Mouse (Mus musculus) MEL (cell line): ENCODE measurements around the gene Ryr1. TPM values are rescaled to one million over a fixed set of nuclear protein-coding genes. Genes with fewer than 3 reads are reported as not detected.

Source experiments
- DNase-seq: peaks from one replicate; pipeline ENCODE4 v3.0.0; 2011; ENCODE audit warnings: low read depth, low spot score
- H3K27ac ChIP-seq: 2 replicates; pipeline ENCODE4 v1.5.1; 2012; ENCODE audit warnings: low read depth, mild to moderate bottlenecking, control low read depth, low read length, moderate library complexity; ENCODE audit not compliant: control insufficient read depth
- H3K27me3 ChIP-seq, 2 experiments: fragments of 150-350 bp in 1 of 2; sonication (generic) in 1 of 2; 2 replicates each; pipeline ENCODE4 v1.6.1; 2012; ENCODE audit warnings: low read length in 2 of 2, mild to moderate bottlenecking in 2 of 2, improper control_type of control experiment in 1 of 2, moderate library complexity in 1 of 2; ENCODE audit not compliant: insufficient read depth in 2 of 2, control insufficient read depth in 1 of 2
- H3K36me3 ChIP-seq, 2 experiments: 2 replicates each; pipeline ENCODE4 v1.6.1; 2012 to 2014; ENCODE audit warnings: low read length in 2 of 2, improper control_type of control experiment in 1 of 2, inconsistent platforms in 1 of 2, mild to moderate bottlenecking in 1 of 2; ENCODE audit not compliant: insufficient read depth in 2 of 2, control insufficient read depth in 1 of 2
- H3K4me1 ChIP-seq, 2 experiments: fragments of 150-350 bp in 1 of 2; sonication (generic) in 1 of 2; 2 replicates each; pipeline ENCODE4 v1.6.1; 2012; ENCODE audit warnings: low read length in 2 of 2, improper control_type of control experiment in 1 of 2, mild to moderate bottlenecking in 1 of 2; ENCODE audit not compliant: insufficient read depth in 2 of 2, control insufficient read depth in 1 of 2
- H3K4me3 ChIP-seq, 2 experiments: fragments of 150-350 bp in 1 of 2; sonication (generic) in 1 of 2; 2 replicates each; pipeline ENCODE4 v1.5.1; 2012; ENCODE audit warnings: low read depth in 2 of 2, low read length in 2 of 2, mild to moderate bottlenecking in 2 of 2, moderate library complexity in 2 of 2, control low read depth in 1 of 2, improper control_type of control experiment in 1 of 2; ENCODE audit not compliant: control insufficient read depth in 1 of 2, insufficient read depth in 1 of 2
- H3K79me2 ChIP-seq: 2 replicates; pipeline ENCODE4 v1.6.1; 2012; ENCODE audit warnings: mild to moderate bottlenecking, low read length, moderate library complexity; ENCODE audit not compliant: control insufficient read depth, poor library complexity, insufficient read depth
- H3K9ac ChIP-seq: 2 replicates; pipeline ENCODE4 v1.6.1; 2012; ENCODE audit warnings: low read depth, mild to moderate bottlenecking, control low read depth, low read length, moderate library complexity; ENCODE audit not compliant: control insufficient read depth, poor library complexity, severe bottlenecking
- H3K9me3 ChIP-seq: fragments of 150-350 bp; sonication (generic); replicated peaks from 2 replicates; pipeline ENCODE4 v1.6.1; 2012; ENCODE audit warnings: mild to moderate bottlenecking, low read length, improper control_type of control experiment, moderate library complexity; ENCODE audit not compliant: insufficient read depth
- BHLHE40 ChIP-seq: IDR thresholded peaks from 2 replicates; pipeline ENCODE4 v1.6.1; 2012; ENCODE audit warnings: low read depth, mild to moderate bottlenecking, inconsistent platforms, low read length, improper control_type of control experiment, borderline replicate concordance
- CHD1 ChIP-seq: IDR thresholded peaks from 2 replicates; pipeline ENCODE4 v1.6.1; 2012; ENCODE audit warnings: low read depth, mild to moderate bottlenecking, inconsistent platforms, low read length, improper control_type of control experiment
- CTCF ChIP-seq, 3 experiments: IDR thresholded peaks in 2 of 3; conservative IDR thresholded peaks in 1 of 3; 2 replicates each; pipeline ENCODE4 v1.5.1; 2011 to 2012; ENCODE audit warnings: low read length in 3 of 3, low read depth in 2 of 3, mild to moderate bottlenecking in 2 of 3, improper control_type of control experiment in 1 of 3, inconsistent platforms in 1 of 3, mixed read lengths in 1 of 3, moderate library complexity in 1 of 3; ENCODE audit not compliant: control insufficient read depth in 1 of 3, insufficient read depth in 1 of 3, poor library complexity in 1 of 3, severe bottlenecking in 1 of 3
- MAZ ChIP-seq: IDR thresholded peaks from 2 replicates; pipeline ENCODE4 v1.6.1; 2012; ENCODE audit warnings: low read depth, mild to moderate bottlenecking, inconsistent platforms, low read length, improper control_type of control experiment
- MEF2A ChIP-seq: IDR thresholded peaks from 2 replicates; pipeline ENCODE4 v1.6.1; 2014; ENCODE audit warnings: low read depth, mild to moderate bottlenecking, inconsistent platforms, low read length, improper control_type of control experiment; ENCODE audit not compliant: poor library complexity, insufficient replicate concordance, severe bottlenecking; ENCODE audit errors: extremely low read depth
- MYC ChIP-seq: IDR thresholded peaks from 2 replicates; pipeline ENCODE4 v1.6.1; 2011; ENCODE audit warnings: low read depth, mild to moderate bottlenecking, low read length, improper control_type of control experiment, moderate library complexity
- NRF1 ChIP-seq: IDR thresholded peaks from 2 replicates; pipeline ENCODE4 v1.6.1; 2014; ENCODE audit warnings: low read depth, mild to moderate bottlenecking, inconsistent platforms, low read length, improper control_type of control experiment, moderate library complexity; ENCODE audit not compliant: poor library complexity, insufficient read depth, severe bottlenecking
- POLR2AphosphoS2 ChIP-seq: IDR thresholded peaks from 2 replicates; pipeline ENCODE4 v1.6.1; 2011; ENCODE audit warnings: low read length, improper control_type of control experiment
- RAD21 ChIP-seq: IDR thresholded peaks from 2 replicates; pipeline ENCODE4 v1.6.1; 2011; ENCODE audit warnings: mild to moderate bottlenecking, low read depth, low read length, improper control_type of control experiment
- SMC3 ChIP-seq: IDR thresholded peaks from 2 replicates; pipeline ENCODE4 v1.6.1; 2011; ENCODE audit warnings: low read depth, low read length, improper control_type of control experiment
- TAL1 ChIP-seq: IDR thresholded peaks from 2 replicates; pipeline ENCODE4 v1.6.1; 2012; ENCODE audit warnings: mild to moderate bottlenecking, inconsistent platforms, low read length, moderate library complexity, mixed read lengths
- TBP ChIP-seq: IDR thresholded peaks from 2 replicates; pipeline ENCODE4 v1.8.0; 2011; ENCODE audit warnings: low read depth, low read length, improper control_type of control experiment
- TCF12 ChIP-seq: IDR thresholded peaks from 2 replicates; pipeline ENCODE4 v1.6.1; 2014; ENCODE audit warnings: low read depth, mild to moderate bottlenecking, inconsistent platforms, low read length, improper control_type of control experiment, moderate library complexity
- USF1 ChIP-seq: IDR thresholded peaks from 2 replicates; pipeline ENCODE4 v1.6.1; 2014; ENCODE audit warnings: low read depth, mild to moderate bottlenecking, inconsistent platforms, low read length, improper control_type of control experiment, moderate library complexity
- ZMIZ1 ChIP-seq: IDR thresholded peaks from 2 replicates; pipeline ENCODE4 v1.6.1; 2012; ENCODE audit warnings: low read depth, mild to moderate bottlenecking, inconsistent platforms, low read length, improper control_type of control experiment, moderate library complexity
- polyA plus RNA-seq, 2 experiments: library from polyadenylated mRNA; stranded (reverse) in 1 of 2; unstranded in 1 of 2; fragments of >175 nt in 1 of 2; fragments of >200 nt in 1 of 2; gene quantifications; 2 replicates each; pipeline versions ENCODE4 v1.2.1 to v1.2.4; 2012; ENCODE audit warnings: low replicate concordance in 2 of 2, low read depth in 1 of 2; ENCODE audit not compliant: insufficient read length in 2 of 2, insufficient read depth in 1 of 2, missing spikeins in 1 of 2
- total RNA-seq: library from RNA; depleted of rRNA; stranded (reverse); fragments of 300-350 nt; gene quantifications from 2 replicates; pipeline ENCODE4 v1.2.3, GENCODE M21; 2012

Ryr1 gene
- total and polyA plus RNA-seq, 3 experiments: 0.27 to 0.54 TPM; not detected in 1

GRCm38 (mm10) chr7:29048615-29049014 lies 76.4 kb downstream of the Ryr1 start:
- Histone ChIP-seq H3K79me2 (no peaks in the 10 kb centered on the region), H3K4me1 (no peaks in the 10 kb centered on the region), H3K27me3 (no peaks in the 10 kb centered on the region), H3K4me3 (no peak overlapping the region), H3K36me3 (no peaks in the 10 kb centered on the region), H3K9ac (no peak overlapping the region)
- TF ChIP-seq SMC3: no peak
- TF ChIP-seq CTCF (IDR thresholded peaks at IDR 0.05 in 2 of 3, conservative IDR thresholded peaks at IDR 0.05 in 1 of 3; ENCODE audit: control insufficient read depth in 1 of 3, insufficient read depth in 1 of 3, low read depth in 2 of 3, low read length in 3 of 3, poor library complexity in 1 of 3, severe bottlenecking in 1 of 3): peak in 1 of 3 experiments; percentile 19; a peak in 1 of 6 replicates
- TF ChIP-seq TCF12: no peak
- TF ChIP-seq MYC: no peak
- TF ChIP-seq TBP: no peak
- TF ChIP-seq, all 39 proteins: peak for 1
- no peaks in the 10 kb centered on the region for H3K9me3 ChIP-seq
- H3K27ac ChIP-seq: no peak overlapping the region
- DNase-seq: peak; percentile 19

GRCm38 (mm10) chr7:29048070-29048469 lies 76.9 kb downstream of the Ryr1 start:
- H3K79me2 ChIP-seq: no peaks in the 10 kb centered on the region
- TF ChIP-seq TCF12 (no peak), MEF2A (no peak), POLR2AphosphoS2 (no peak), RAD21 (peak; percentile 52), CTCF (IDR thresholded peaks at IDR 0.05 in 2 of 3, conservative IDR thresholded peaks at IDR 0.05 in 1 of 3; ENCODE audit: control insufficient read depth in 1 of 3, insufficient read depth in 1 of 3, low read depth in 2 of 3, low read length in 3 of 3, poor library complexity in 1 of 3, severe bottlenecking in 1 of 3) (peak; percentile 37 to 63 (median 62)), MAZ (no peak), SMC3 (peak; percentile 38), USF1 (no peak), TAL1 (no peak), CHD1 (no peak), BHLHE40 (no peak), ZMIZ1 (no peak), NRF1 (no peak)
- TF ChIP-seq, all 39 proteins: peak for 3
- H3K27ac ChIP-seq: no peak overlapping the region
- no peak overlapping the region for H3K9ac ChIP-seq
- H3K36me3 ChIP-seq: no peaks in the 10 kb centered on the region
- H3K4me1 ChIP-seq: no peaks in the 10 kb centered on the region
- no peaks in the 10 kb centered on the region for H3K27me3 ChIP-seq
- no peaks in the 10 kb centered on the region for H3K9me3 ChIP-seq
- DNase-seq: peak; percentile 41
- no peak overlapping the region for H3K4me3 ChIP-seq
